Mouse (Mus musculus): ENCODE data around the gene Hap1. TPM values are rescaled to one million over a fixed set of nuclear protein-coding genes. Genes with fewer than 3 reads are reported as not detected.

Hap1 gene
- polyA plus RNA-seq, 1 experiment from 2014 or later: 96.3 TPM

DNA sequence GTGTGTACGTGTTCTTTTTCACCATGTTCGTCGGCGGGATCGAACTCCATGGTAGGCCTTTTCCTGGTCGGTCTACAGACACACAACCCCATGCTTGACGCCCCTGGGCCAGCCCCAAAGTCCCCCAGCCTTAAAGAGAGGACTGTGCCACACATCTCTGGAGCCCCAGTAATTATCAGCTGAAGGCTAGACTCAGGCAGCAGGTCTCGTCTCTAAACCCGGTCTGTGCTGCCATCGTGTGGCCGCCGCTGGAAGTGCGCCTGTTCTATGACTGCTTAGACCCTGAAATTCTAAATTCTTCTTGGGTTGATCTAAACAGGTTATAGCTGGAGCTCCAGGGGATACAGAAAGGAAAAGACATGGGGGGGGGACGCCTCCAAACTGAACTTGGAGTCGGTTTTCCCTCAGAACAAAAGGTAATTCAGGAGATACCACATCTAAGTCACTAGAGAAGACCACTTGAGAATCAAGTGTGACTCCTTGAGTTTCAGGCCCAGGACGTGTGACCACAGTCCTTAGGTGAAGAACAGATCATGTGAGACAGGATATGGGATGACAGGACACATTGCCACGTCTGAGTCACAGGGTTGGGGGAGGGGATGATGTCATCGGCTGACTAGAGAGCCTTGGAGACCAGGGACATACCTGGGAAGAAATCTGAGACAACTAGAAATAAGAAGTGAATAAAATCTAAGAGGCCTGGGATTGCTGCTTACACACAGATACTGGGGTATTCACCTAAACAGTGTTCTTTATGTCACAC, 57.5 kb downstream of the Hap1 start:
- Histone ChIP-seq H3K9ac (no peak overlapping the region), H3K4me3 (replicated peaks) (no peak overlapping the region), H3K4me1 (peaks cover 3% of the 10 kb centered on the region), H3K36me3 (replicated peaks) (no peaks in the 10 kb centered on the region), H3K9me3 (no peaks in the 10 kb centered on the region), H3K4me2 (peak overlapping the region; percentile 40), H3K27me3 (0 out of 2 replicates have a peak, but pooled peaks cover 4% of the 10 kb centered on the region), H3K27ac (no peak overlapping the region)
- 20% methylated on average over 18 of the region's 18 CpGs for WGBS
- ATAC-seq (ENCODE audit: low FRiP score): peak; percentile 33; the same call in 1 of the 2 replicates

- no peaks in the 10 kb centered on the region for H3K36me3 ChIP-seq (replicated peaks)
- ATAC-seq (ENCODE audit: low FRiP score): no peak
- H3K4me3 ChIP-seq (replicated peaks): no peak overlapping the region
- peaks cover 9% of the 10 kb centered on the region for H3K4me1 ChIP-seq
- WGBS: 41% methylated on average over 5 of the region's 5 CpGs
- H3K4me2 ChIP-seq: peak overlapping the region; percentile 40
- H3K9me3 ChIP-seq: no peaks in the 10 kb centered on the region
- 0 out of 2 replicates have a peak, but pooled peaks cover 4% of the 10 kb centered on the region for H3K27me3 ChIP-seq
- no peak overlapping the region for H3K9ac ChIP-seq
- no peak overlapping the region for H3K27ac ChIP-seq
These were observed 58.1 kb downstream of the Hap1 start for GRCm38 (mm10) chr11:100297801-100298200.

Other genes starting within 250 kb of the Hap1 start
- not detected in 2 replicates for gene Krt13, start 234.6 kb downstream of the Hap1 start, polyA plus RNA-seq (2016; fragmentation: Nextera tagmentation; extraction: Ambion mirVana)
- gene Krt15, start 220.2 kb downstream of the Hap1 start, polyA plus RNA-seq (2016; fragmentation: Nextera tagmentation; extraction: Ambion mirVana): 2.4 and 6.0 TPM in 2 replicates
- gene Krt19, start 207.5 kb downstream of the Hap1 start, polyA plus RNA-seq (2016; fragmentation: Nextera tagmentation; extraction: Ambion mirVana): 2.0 and 2.7 TPM in 2 replicates
- not detected in 2 replicates for gene Krt9, start 162.9 kb downstream of the Hap1 start, polyA plus RNA-seq (2016; fragmentation: Nextera tagmentation; extraction: Ambion mirVana)
- gene Krt14, start 148.6 kb downstream of the Hap1 start, polyA plus RNA-seq (2016; fragmentation: Nextera tagmentation; extraction: Ambion mirVana): 5.1 and 7.0 TPM in 2 replicates
- gene Krt16, start 107.2 kb downstream of the Hap1 start, polyA plus RNA-seq (2016; fragmentation: Nextera tagmentation; extraction: Ambion mirVana): not detected in 2 replicates
- 0.51 and 0.91 TPM in 2 replicates for gene Krt17, start 95.1 kb downstream of the Hap1 start, polyA plus RNA-seq (2016; fragmentation: Nextera tagmentation; extraction: Ambion mirVana)
- not detected in 2 replicates for gene Krt42, start 86.3 kb downstream of the Hap1 start, polyA plus RNA-seq (2016; fragmentation: Nextera tagmentation; extraction: Ambion mirVana)
- 1,544 and 1,585 TPM in 2 replicates for gene Eif1, start 36.2 kb downstream of the Hap1 start, polyA plus RNA-seq (2016; fragmentation: Nextera tagmentation; extraction: Ambion mirVana)
- gene Gast, start 21.7 kb downstream of the Hap1 start, polyA plus RNA-seq (2016; fragmentation: Nextera tagmentation; extraction: Ambion mirVana): 1.1 TPM in 1 of 2 replicates, not detected in the other
- 37.6 and 40.5 TPM in 2 replicates for gene Jup, start 41.6 kb upstream of the Hap1 start, polyA plus RNA-seq (2016; fragmentation: Nextera tagmentation; extraction: Ambion mirVana)
- 15.9 and 18.9 TPM in 2 replicates for gene P3h4, start 58.7 kb upstream of the Hap1 start, polyA plus RNA-seq (2016; fragmentation: Nextera tagmentation; extraction: Ambion mirVana)
- 27.0 and 32.1 TPM in 2 replicates for gene Fkbp10, start 59.6 kb upstream of the Hap1 start, polyA plus RNA-seq (2016; fragmentation: Nextera tagmentation; extraction: Ambion mirVana)
- gene Nt5c3b, start 85.7 kb upstream of the Hap1 start, polyA plus RNA-seq (2016; fragmentation: Nextera tagmentation; extraction: Ambion mirVana): 106 and 111 TPM in 2 replicates
- 0.51 and 0.74 TPM in 2 replicates for gene Klhl10, start 85.8 kb upstream of the Hap1 start, polyA plus RNA-seq (2016; fragmentation: Nextera tagmentation; extraction: Ambion mirVana)
- 13.9 and 16.7 TPM in 2 replicates for gene Klhl11, start 116.6 kb upstream of the Hap1 start, polyA plus RNA-seq (2016; fragmentation: Nextera tagmentation; extraction: Ambion mirVana)
- 320 and 356 TPM in 2 replicates for gene Acly, start 171.9 kb upstream of the Hap1 start, polyA plus RNA-seq (2016; fragmentation: Nextera tagmentation; extraction: Ambion mirVana)
- 2.1 and 2.6 TPM in 2 replicates for gene Ttc25, start 189.5 kb upstream of the Hap1 start, polyA plus RNA-seq (2016; fragmentation: Nextera tagmentation; extraction: Ambion mirVana)
- gene Cnp, start 218.8 kb upstream of the Hap1 start, polyA plus RNA-seq (2016; fragmentation: Nextera tagmentation; extraction: Ambion mirVana): 19.4 and 23.4 TPM in 2 replicates

Data from forebrain, embryonic 12.5 days (tissue).